Mouse (Mus musculus): Measurements from ENCODE around the gene Smdt1.
A peak's percentile ranks its signal among the peaks of the same experiment; 100 is the strongest.
"Not testable (repeated sequence)": the region's sequence is repeated elsewhere in the genome, so short reads cannot be mapped to it uniquely, and the experiment has no call there.

Gene Smdt1

GRCm38 (mm10) chr15:82343368-82344287 lies 4.9 kb downstream of the Smdt1 start:
- no peak for DNase-seq (ENCODE audit: low read depth, low spot score)

- DNase-seq (ENCODE audit: low read depth, low spot score) = no peak
Measured at GRCm38 (mm10) chr15:82344971-82345370, 6.2 kb downstream of the Smdt1 start.

- DNase-seq (ENCODE audit: low read depth, low spot score) = peak; percentile 100
Measured at GRCm38 (mm10) chr15:82345820-82346470, 7.2 kb downstream of the Smdt1 start.

- no peak for DNase-seq (ENCODE audit: low read depth, low spot score)
Measured at GRCm38 (mm10) chr15:82346580-82347302, 8.0 kb downstream of the Smdt1 start.

- DNase-seq (ENCODE audit: low read depth, low spot score) = no peak
Measured at GRCm38 (mm10) chr15:82347303-82347676, 8.5 kb downstream of the Smdt1 start.

GRCm38 (mm10) chr15:82347852-82348251 lies 9.1 kb downstream of the Smdt1 start:
- no peak for DNase-seq (ENCODE audit: low read depth, low spot score)

- no peak for DNase-seq (ENCODE audit: low read depth, low spot score)
Measured at GRCm38 (mm10) chr15:82348258-82348998, 9.7 kb downstream of the Smdt1 start.

- no peak for DNase-seq (ENCODE audit: low read depth, low spot score)
Measured at GRCm38 (mm10) chr15:82348999-82349341, 10.2 kb downstream of the Smdt1 start.

GRCm38 (mm10) chr15:82350349-82350748 lies 11.6 kb downstream of the Smdt1 start:
- DNase-seq (ENCODE audit: low read depth, low spot score) = no peak

- DNase-seq (ENCODE audit: low read depth, low spot score) = peak; percentile 60
Measured at GRCm38 (mm10) chr15:82351480-82351879, 12.7 kb downstream of the Smdt1 start.

GRCm38 (mm10) chr15:82353078-82353744 lies 14.5 kb downstream of the Smdt1 start:
- DNase-seq (ENCODE audit: low read depth, low spot score) = no peak

GRCm38 (mm10) chr15:82353745-82354113 lies 15.0 kb downstream of the Smdt1 start:
- DNase-seq (ENCODE audit: low read depth, low spot score) = no peak

GRCm38 (mm10) chr15:82354126-82354945 lies 15.6 kb downstream of the Smdt1 start, which contains the start of gene Ndufa6:
Ndufa6 (minus strand) TSS chr15:82354322.
- DNase-seq (ENCODE audit: low read depth, low spot score) = peak; percentile 100

- DNase-seq (ENCODE audit: low read depth, low spot score) = no peak
Measured at GRCm38 (mm10) chr15:82358431-82359260, 19.9 kb downstream of the Smdt1 start.

GRCm38 (mm10) chr15:82361459-82362018 lies 22.8 kb downstream of the Smdt1 start:
- peak; percentile 61 for DNase-seq (ENCODE audit: low read depth, low spot score)

GRCm38 (mm10) chr15:82362234-82362633 lies 23.5 kb downstream of the Smdt1 start:
- no peak for DNase-seq (ENCODE audit: low read depth, low spot score)

- not testable (repeated sequence) for DNase-seq (ENCODE audit: low read depth, low spot score)
Measured at GRCm38 (mm10) chr15:82363801-82364200, 25.0 kb downstream of the Smdt1 start.

- not testable (repeated sequence) for DNase-seq (ENCODE audit: low read depth, low spot score)
Measured at GRCm38 (mm10) chr15:82364561-82364960, 25.8 kb downstream of the Smdt1 start.

GRCm38 (mm10) chr15:82368146-82368545 lies 29.4 kb downstream of the Smdt1 start:
- DNase-seq (ENCODE audit: low read depth, low spot score) = no peak

Data from brain, adult 2 months (tissue).